Mouse (Mus musculus) lung, postnatal 0 days (tissue): ENCODE measurements around the gene Nrp2. TPM values are rescaled to one million over a fixed set of nuclear protein-coding genes. Genes with fewer than 3 reads are reported as not detected.

Source experiments
- ATAC-seq: fragments of 200-750 bp; cut with Nextera tagmentation; 2 replicates; pipeline ENCODE4 v1.8.0; 2017; ENCODE audit warnings: moderate library complexity
- DNase-seq: peaks from one replicate; pipeline ENCODE4 v3.0.0-alpha.2; 2016; ENCODE audit warnings: low spot score
- H3K27ac ChIP-seq: fragments of 300-500 bp; sonication (generic); 2 replicates; pipeline ENCODE4 v1.5.1; 2014; ENCODE audit warnings: antibody characterized with exemption, mild to moderate bottlenecking, low read length, mixed read lengths
- H3K27me3 ChIP-seq: fragments of 300-500 bp; sonication (generic); replicated peaks from 2 replicates; pipeline ENCODE4 v1.6.1; 2014; ENCODE audit warnings: low read length, mixed read lengths; ENCODE audit not compliant: insufficient read depth
- H3K36me3 ChIP-seq: fragments of 300-500 bp; sonication (generic); 2 replicates; pipeline ENCODE4 v1.6.1; 2014; ENCODE audit warnings: low read length, mixed read lengths; ENCODE audit not compliant: insufficient read depth
- H3K4me1 ChIP-seq: fragments of 300-500 bp; sonication (generic); 2 replicates; pipeline ENCODE4 v1.6.1; 2014; ENCODE audit warnings: antibody characterized with exemption, low read depth, low read length, mixed read lengths; ENCODE audit not compliant: insufficient read depth
- H3K4me2 ChIP-seq: fragments of 300-500 bp; sonication (generic); replicated peaks from 2 replicates; pipeline ENCODE4 v1.6.1; 2014; ENCODE audit warnings: low read depth, mild to moderate bottlenecking, low read length, moderate library complexity, mixed read lengths
- H3K4me3 ChIP-seq: fragments of 300-500 bp; sonication (generic); 2 replicates; pipeline ENCODE4 v1.5.1; 2014; ENCODE audit warnings: low read depth, low read length
- H3K9ac ChIP-seq: fragments of 300-500 bp; sonication (generic); replicated peaks from 2 replicates; pipeline ENCODE4 v1.6.1; 2014; ENCODE audit warnings: low read depth, mild to moderate bottlenecking
- H3K9me3 ChIP-seq: fragments of 300-500 bp; sonication (generic); 2 replicates; pipeline ENCODE4 v1.6.1; 2016; ENCODE audit warnings: low read length, mixed read lengths
- CTCF ChIP-seq: IDR thresholded peaks from 2 replicates; pipeline ENCODE4 v1.5.1; 2016; ENCODE audit warnings: antibody characterized with exemption, mild to moderate bottlenecking
- EP300 ChIP-seq: IDR thresholded peaks from 2 replicates; pipeline ENCODE4 v1.6.1; 2016; ENCODE audit warnings: antibody characterized with exemption, mild to moderate bottlenecking, control low read depth
- WGBS: fragments of 180-500 bp; shearing (Covaris S2); extraction: QIAGEN DNeasy Blood & Tissue Kit; methylation state at CpG from one replicate; pipeline ENCODE4 v1.1.7; 2014; 5-methylcytosine and 5-hydroxymethylcytosine counted together
- polyA plus RNA-seq: library from polyadenylated mRNA; unstranded; fragments of >200 nt; fragmentation: Nextera tagmentation; extraction: Ambion mirVana; gene quantifications from 2 replicates; pipeline ENCODE4 v1.2.1, GENCODE M21; 2015

Gene Nrp2
- polyA plus RNA-seq, 1 experiment from 2014 or later, result 14.0 TPM

GRCm38 (mm10) chr1:62707913-62708860, 5.1 kb downstream of the Nrp2 start:
- H3K27me3 ChIP-seq, result no peaks in the 10 kb centered on the region
- 43% methylated on average over 17 of the region's 17 CpGs for WGBS
- no peaks in the 10 kb centered on the region for H3K36me3 ChIP-seq

GRCm38 (mm10) chr1:62709770-62710335, 6.8 kb downstream of the Nrp2 start:
- TF ChIP-seq CTCF, result no peak
- TF ChIP-seq EP300, result no peak
- 19% methylated on average over 5 of the region's 5 CpGs for WGBS
- Histone ChIP-seq H3K4me1 (peaks cover 6% of the 10 kb centered on the region; the same call in 1 of the 2 replicates), H3K9ac (no peak overlapping the region), H3K9me3 (no peaks in the 10 kb centered on the region), H3K4me3 (no peak overlapping the region), H3K36me3 (no peaks in the 10 kb centered on the region), H3K27me3 (no peaks in the 10 kb centered on the region), H3K4me2 (no peak overlapping the region), H3K27ac (no peak overlapping the region)
- DNase-seq, result peak; percentile 36
- no peak for ATAC-seq

More at GRCm38 (mm10) chr1:62707913-62708860, 5.1 kb downstream of the Nrp2 start:
- Histone ChIP-seq H3K4me2 (peak overlapping the region; percentile 98), H3K27ac (no peak overlapping the region), H3K4me1 (peaks cover 6% of the 10 kb centered on the region; the same call in 1 of the 2 replicates), H3K9ac (no peak overlapping the region), H3K9me3 (no peaks in the 10 kb centered on the region), H3K4me3 (peak overlapping the region; percentile 76; the same call in 1 of the 2 replicates)
- TF ChIP-seq CTCF (no peak), EP300 (no peak)
- ATAC-seq, result no peak
- no peak for DNase-seq

GRCm38 (mm10) chr1:62713021-62713676, 10.1 kb downstream of the Nrp2 start:
- DNase-seq (no peak), ATAC-seq (no peak)
- Histone ChIP-seq H3K9ac (no peak overlapping the region), H3K4me2 (no peak overlapping the region), H3K27me3 (no peaks in the 10 kb centered on the region), H3K27ac (no peak overlapping the region), H3K4me3 (no peak overlapping the region), H3K9me3 (no peaks in the 10 kb centered on the region), H3K36me3 (no peaks in the 10 kb centered on the region), H3K4me1 (peaks cover 11% of the 10 kb centered on the region)
- TF ChIP-seq CTCF, result no peak
- TF ChIP-seq EP300, result no peak
- 66% methylated on average over 17 of the region's 17 CpGs for WGBS

- Histone ChIP-seq H3K4me1 (peaks cover 7% of the 10 kb centered on the region), H3K4me2 (no peak overlapping the region), H3K9me3 (no peaks in the 10 kb centered on the region), H3K36me3 (no peaks in the 10 kb centered on the region), H3K27me3 (no peaks in the 10 kb centered on the region), H3K4me3 (no peak overlapping the region), H3K9ac (no peak overlapping the region), H3K27ac (no peak overlapping the region)
- TF ChIP-seq CTCF, result no peak
- WGBS, result 83% methylated on average over 1 of the region's 1 CpGs
- no peak for DNase-seq
- ATAC-seq, result no peak
Observed at GRCm38 (mm10) chr1:62715004-62715403, 11.9 kb downstream of the Nrp2 start.

- 0 out of 2 replicates have a peak, but pooled peaks cover 3% of the 10 kb centered on the region for H3K36me3 ChIP-seq
- H3K9ac ChIP-seq, result no peak overlapping the region
- H3K4me1 ChIP-seq, result peaks cover 4% of the 10 kb centered on the region; the same call in 1 of the 2 replicates
- H3K9me3 ChIP-seq, result no peaks in the 10 kb centered on the region
- H3K4me3 ChIP-seq, result no peak overlapping the region
- TF ChIP-seq CTCF (no peak), EP300 (no peak)
- no peaks in the 10 kb centered on the region for H3K27me3 ChIP-seq
- no peak overlapping the region for H3K27ac ChIP-seq
- H3K4me2 ChIP-seq, result no peak overlapping the region
- no peak for ATAC-seq
- WGBS, result 60% methylated on average over 4 of the region's 4 CpGs
- DNase-seq, result no peak
Observed at GRCm38 (mm10) chr1:62715692-62716091, 12.6 kb downstream of the Nrp2 start.
